Mouse (Mus musculus) ovary, adult 10 weeks (tissue): ENCODE results near the gene Smok2a. TPM values are rescaled to one million over a fixed set of nuclear protein-coding genes. Genes with fewer than 3 reads are reported as not detected.

ENCODE experiments used
- polyA plus RNA-seq: library from polyadenylated mRNA; stranded (reverse); fragments of 350-450 nt; fragmentation: Illumina TruSeq; extraction: RNeasy Lipid Tissue Mini Kit (QIAGEN cat#74804); gene quantifications from one replicate; pipeline ENCODE4 v1.2.3, GENCODE M21; 2014

Smok2a gene
- polyA plus RNA-seq: not detected

DNA sequence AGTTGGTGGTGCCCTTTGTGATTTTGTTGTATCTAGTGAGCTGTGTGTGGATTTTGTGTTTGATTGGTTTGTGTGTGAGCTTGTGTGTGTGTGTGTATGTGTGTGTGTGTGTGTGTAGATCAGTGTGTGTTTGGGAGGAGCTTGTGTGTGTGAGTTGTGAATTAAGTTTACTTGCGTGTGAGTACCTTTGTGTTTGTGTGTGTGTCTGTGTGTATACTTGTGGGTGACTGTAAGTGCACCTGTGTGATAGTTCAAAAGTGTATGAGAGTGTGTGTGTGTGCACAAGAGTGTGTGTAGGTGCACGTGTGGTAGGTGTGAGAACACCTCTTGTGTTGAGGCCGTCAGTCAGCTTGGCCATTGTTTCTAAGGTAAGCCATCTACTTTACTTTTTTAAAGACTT, at the start of gene Smok2a:
Gene Smok2a, plus strand, starts transcription at position 301 of the 400 bp plus-strand sequence.

GRCm38 (mm10) chr17:13229957-13230356, 9.0 kb downstream of the Smok2a start, which contains the start of gene Smok2b:
Gene Smok2b (plus strand): TSS chr17:13230257.

Other genes starting within 250 kb of the Smok2a start
- gene Wtap, start 227.0 kb upstream of the Smok2a start, polyA plus RNA-seq: 188 TPM
- 71.4 TPM for gene Sod2, start 214.3 kb upstream of the Smok2a start, polyA plus RNA-seq
- not detected for gene Gpr31b, start 168.9 kb upstream of the Smok2a start, polyA plus RNA-seq
- gene Tcp10b, start 160.1 kb upstream of the Smok2a start, polyA plus RNA-seq: not detected
- gene Unc93a, start 89.4 kb upstream of the Smok2a start, polyA plus RNA-seq: not detected
- gene Smok2b, start 9.1 kb downstream of the Smok2a start, polyA plus RNA-seq: not detected
- gene Tcp10c, start 133.4 kb downstream of the Smok2a start, polyA plus RNA-seq: not detected